Mouse (Mus musculus) thymus, adult 2 months (tissue): ENCODE measurements around the gene Etl4.

Experiments used
- CTCF ChIP-seq: fragments of 200-500 bp; IDR thresholded peaks from 2 replicates; pipeline ENCODE4 v1.5.1; 2012; ENCODE audit warnings: mild to moderate bottlenecking, control low read depth, low read length, moderate library complexity, borderline replicate concordance; ENCODE audit not compliant: control insufficient read depth, poor library complexity, insufficient read depth; ENCODE audit errors: extremely low read depth
- POLR2A ChIP-seq: fragments of 200-500 bp; IDR thresholded peaks from 2 replicates; pipeline ENCODE4 v1.6.1; 2012; ENCODE audit warnings: mild to moderate bottlenecking, low read length, control low read depth, moderate library complexity; ENCODE audit not compliant: control insufficient read depth, poor library complexity, insufficient read depth; ENCODE audit errors: extremely low read depth

GRCm38 (mm10) chr2:19909900-19910780 lies 560 bp downstream of the Etl4 start:
- TF ChIP-seq CTCF, result no peak
- no peak for TF ChIP-seq POLR2A
